Mouse (Mus musculus): ENCODE measurements around the gene Dna2. TPM values are rescaled to one million over a fixed set of nuclear protein-coding genes. Genes with fewer than 3 reads are reported as not detected.
A peak's percentile ranks its signal among the peaks of the same experiment; 100 is the strongest.
"Not testable (repeated sequence)": the region's sequence is repeated elsewhere in the genome, so short reads cannot be mapped to it uniquely, and the experiment has no call there.

Dna2 gene
- polyA plus RNA-seq (2014; fragmentation: Nextera tagmentation; extraction: Ambion mirVana) = 3.2 and 5.8 TPM in 2 replicates

DNA sequence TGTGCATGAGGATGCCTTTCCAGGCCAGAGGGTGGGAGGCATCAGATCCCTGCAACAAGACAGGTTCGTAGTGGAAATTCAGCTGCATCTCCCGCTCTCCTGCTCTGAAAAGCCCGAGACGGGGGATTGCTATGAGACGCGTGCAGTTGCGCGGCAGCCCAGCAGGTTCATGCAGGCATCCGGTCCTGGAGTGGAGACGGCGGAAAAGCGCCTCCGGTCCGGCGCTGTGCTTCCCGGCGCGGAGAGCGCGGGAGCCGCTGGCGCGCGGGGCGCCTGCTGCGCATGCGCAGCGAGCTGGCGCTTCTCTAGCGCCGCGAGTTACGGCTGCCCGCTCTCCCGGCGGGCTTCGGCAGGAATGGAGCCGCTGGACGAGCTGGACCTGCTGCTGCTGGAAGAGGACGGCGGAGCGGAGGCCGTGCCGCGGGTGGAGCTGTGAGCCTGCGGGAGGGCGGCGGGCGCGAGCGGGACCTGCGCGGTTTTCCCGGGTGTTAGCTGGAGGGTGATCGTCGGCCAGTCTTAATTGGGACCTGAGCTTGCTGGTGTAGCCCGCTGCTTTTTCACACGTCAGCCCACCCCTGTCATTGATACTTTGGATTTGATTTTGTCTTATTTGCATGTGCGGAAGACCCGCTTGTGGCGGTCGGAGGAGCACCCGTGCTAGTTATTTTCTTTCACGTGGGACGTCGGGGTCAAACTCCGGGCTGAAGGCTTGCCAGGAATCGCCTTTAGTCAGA is at the start of gene Dna2:
Dna2 (plus strand) TSS at position 289 of the 734 bp plus-strand sequence.
- Histone ChIP-seq H3K36me3 (ENCODE audit: control insufficient read depth, insufficient read depth, low read length) (peaks cover 33% of the 10 kb centered on the region), H3K27me3 (ENCODE audit: control insufficient read depth, insufficient read depth, low read length) (no peaks in the 10 kb centered on the region), H3K4me3 (replicated peaks; ENCODE audit: low read depth, low read length) (peak within 1 kb of the TSS; percentile 65), H3K9me3 (ENCODE audit: control insufficient read depth, low read length) (no peaks in the 10 kb centered on the region), H3K4me1 (ENCODE audit: control insufficient read depth, insufficient read depth, low read length) (no peaks in the 10 kb centered on the region), H3K4me2 (ENCODE audit: low read length) (peak within 1 kb of the TSS; percentile 79), H3K27ac (replicated peaks; ENCODE audit: low read depth, low read length) (peak within 1 kb of the TSS; percentile 84), H3K9ac (replicated peaks; ENCODE audit: low read length) (peak within 1 kb of the TSS; percentile 72)
- peak; percentile 94 for DNase-seq
- peak; percentile 88 for ATAC-seq (ENCODE audit: low FRiP score, low TSS enrichment)
- WGBS = under 1% methylated on average over 68 of the region's 68 CpGs

DNA sequence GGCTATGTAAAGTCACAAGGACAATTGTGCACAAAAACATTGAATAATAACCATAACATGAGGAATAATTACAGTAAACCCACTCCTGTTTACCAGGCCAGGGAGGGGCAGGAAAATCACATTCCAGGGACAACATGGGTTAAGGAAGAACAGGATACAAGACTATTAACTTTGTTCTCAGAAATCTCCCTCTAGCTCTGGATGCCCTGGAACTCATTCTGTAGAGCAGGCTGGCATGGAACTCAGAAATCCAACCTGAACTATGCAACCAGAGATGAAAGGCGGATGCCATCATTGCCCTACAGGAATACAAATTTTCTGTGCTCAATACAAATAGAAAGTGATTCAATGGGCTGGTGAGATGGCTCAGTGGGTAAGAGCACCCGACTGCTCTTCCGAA is 49.4 kb upstream of the Dna2 start:
- no peak for DNase-seq
- Histone ChIP-seq H3K27me3 (ENCODE audit: control insufficient read depth, insufficient read depth, low read length) (no peaks in the 10 kb centered on the region), H3K4me3 (replicated peaks; ENCODE audit: low read depth, low read length) (no peak overlapping the region), H3K9me3 (ENCODE audit: control insufficient read depth, low read length) (no peaks in the 10 kb centered on the region), H3K4me1 (ENCODE audit: control insufficient read depth, insufficient read depth, low read length) (no peaks in the 10 kb centered on the region), H3K9ac (replicated peaks; ENCODE audit: low read length) (no peak overlapping the region), H3K4me2 (ENCODE audit: low read length) (no peak overlapping the region), H3K27ac (replicated peaks; ENCODE audit: low read depth, low read length) (no peak overlapping the region), H3K36me3 (ENCODE audit: control insufficient read depth, insufficient read depth, low read length) (no peaks in the 10 kb centered on the region)
- WGBS = 97% methylated on average over 3 of the region's 3 CpGs
- ATAC-seq (ENCODE audit: low FRiP score, low TSS enrichment) = no peak

DNA sequence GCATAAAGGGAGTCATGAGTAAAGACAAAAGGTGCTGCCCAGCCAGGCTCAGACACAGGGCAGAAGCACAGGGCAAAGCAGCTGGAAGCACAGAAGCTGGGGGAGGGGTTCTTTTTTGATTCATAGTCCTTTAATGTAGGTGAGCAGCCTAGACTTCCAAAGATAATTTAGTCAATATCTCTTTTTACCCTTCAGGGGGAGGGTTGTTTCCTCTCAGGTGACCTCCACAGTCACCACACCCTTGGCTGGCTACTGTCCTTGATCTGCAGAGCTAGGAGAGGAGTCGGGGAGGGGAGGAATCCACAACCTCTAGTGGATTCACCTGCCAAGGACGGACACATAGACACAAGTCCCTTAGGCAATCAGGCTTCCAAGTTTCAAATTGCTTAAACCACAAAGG is 48.8 kb upstream of the Dna2 start:
- no peaks in the 10 kb centered on the region for H3K9me3 ChIP-seq (ENCODE audit: control insufficient read depth, low read length)
- no peak overlapping the region for H3K9ac ChIP-seq (replicated peaks; ENCODE audit: low read length)
- H3K4me1 ChIP-seq (ENCODE audit: control insufficient read depth, insufficient read depth, low read length) = no peaks in the 10 kb centered on the region
- H3K4me3 ChIP-seq (replicated peaks; ENCODE audit: low read depth, low read length) = no peak overlapping the region
- DNase-seq (no peak), ATAC-seq (ENCODE audit: low FRiP score, low TSS enrichment) (no peak)
- H3K4me2 ChIP-seq (ENCODE audit: low read length) = no peak overlapping the region
- no peak overlapping the region for H3K27ac ChIP-seq (replicated peaks; ENCODE audit: low read depth, low read length)
- no peaks in the 10 kb centered on the region for H3K36me3 ChIP-seq (ENCODE audit: control insufficient read depth, insufficient read depth, low read length)
- H3K27me3 ChIP-seq (ENCODE audit: control insufficient read depth, insufficient read depth, low read length) = no peaks in the 10 kb centered on the region
- WGBS = 76% methylated on average over 2 of the region's 2 CpGs

DNA sequence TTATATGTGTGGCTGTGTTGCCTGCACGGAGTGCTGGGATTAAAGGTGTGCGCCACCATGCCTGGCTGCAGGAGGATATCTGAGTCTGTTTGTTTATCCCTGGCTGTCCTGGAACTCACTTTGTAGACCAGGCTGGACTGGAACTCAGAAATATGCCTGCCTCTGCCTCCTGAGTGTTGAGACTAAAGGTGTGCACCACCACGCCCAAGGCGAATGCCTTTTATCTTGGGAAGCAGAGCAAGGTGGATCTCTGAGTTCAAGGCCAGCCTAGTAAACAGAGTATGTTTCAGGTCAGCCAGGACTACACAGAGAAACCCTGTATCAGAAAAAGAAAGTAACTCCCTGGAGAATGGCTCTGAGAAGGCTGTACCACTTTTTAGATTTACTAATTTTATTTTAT is 46.7 kb upstream of the Dna2 start:
- no peak for ATAC-seq (ENCODE audit: low FRiP score, low TSS enrichment)
- 99% methylated on average over 4 of the region's 4 CpGs for WGBS
- no peaks in the 10 kb centered on the region for H3K36me3 ChIP-seq (ENCODE audit: control insufficient read depth, insufficient read depth, low read length)
- no peak overlapping the region for H3K27ac ChIP-seq (replicated peaks; ENCODE audit: low read depth, low read length)
- no peak overlapping the region for H3K9ac ChIP-seq (replicated peaks; ENCODE audit: low read length)
- H3K9me3 ChIP-seq (ENCODE audit: control insufficient read depth, low read length) = no peaks in the 10 kb centered on the region
- H3K4me3 ChIP-seq (replicated peaks; ENCODE audit: low read depth, low read length) = no peak overlapping the region
- no peaks in the 10 kb centered on the region for H3K4me1 ChIP-seq (ENCODE audit: control insufficient read depth, insufficient read depth, low read length)
- H3K4me2 ChIP-seq (ENCODE audit: low read length) = no peak overlapping the region
- no peak for DNase-seq
- no peaks in the 10 kb centered on the region for H3K27me3 ChIP-seq (ENCODE audit: control insufficient read depth, insufficient read depth, low read length)

DNA sequence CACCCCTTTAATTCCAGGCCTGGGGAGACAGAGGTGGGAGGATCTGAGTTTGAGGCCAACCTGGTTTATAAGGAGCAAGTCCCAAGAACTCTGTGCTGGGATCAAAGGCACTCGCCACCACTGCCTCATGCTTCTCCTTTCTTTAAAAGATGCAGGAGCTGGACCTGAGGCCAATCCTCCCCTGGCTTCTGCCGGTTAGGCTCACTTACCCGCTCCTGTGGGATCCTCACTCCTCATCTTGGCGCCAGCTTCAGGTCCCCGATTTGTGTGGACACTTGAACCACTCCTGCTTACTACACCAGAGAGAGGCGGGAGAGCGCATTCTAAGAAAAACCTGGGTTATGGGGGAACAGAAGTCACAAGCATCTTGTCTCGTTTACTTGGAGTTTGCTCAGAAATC is 45.0 kb upstream of the Dna2 start:
- Histone ChIP-seq H3K27me3 (ENCODE audit: control insufficient read depth, insufficient read depth, low read length) (no peaks in the 10 kb centered on the region), H3K4me1 (ENCODE audit: control insufficient read depth, insufficient read depth, low read length) (no peaks in the 10 kb centered on the region), H3K27ac (replicated peaks; ENCODE audit: low read depth, low read length) (no peak overlapping the region), H3K36me3 (ENCODE audit: control insufficient read depth, insufficient read depth, low read length) (no peaks in the 10 kb centered on the region), H3K4me2 (ENCODE audit: low read length) (no peak overlapping the region), H3K9ac (replicated peaks; ENCODE audit: low read length) (no peak overlapping the region), H3K4me3 (replicated peaks; ENCODE audit: low read depth, low read length) (no peak overlapping the region), H3K9me3 (ENCODE audit: control insufficient read depth, low read length) (no peaks in the 10 kb centered on the region)
- ATAC-seq (ENCODE audit: low FRiP score, low TSS enrichment) (no peak), DNase-seq (no peak)
- WGBS = 43% methylated on average over 8 of the region's 8 CpGs

DNA sequence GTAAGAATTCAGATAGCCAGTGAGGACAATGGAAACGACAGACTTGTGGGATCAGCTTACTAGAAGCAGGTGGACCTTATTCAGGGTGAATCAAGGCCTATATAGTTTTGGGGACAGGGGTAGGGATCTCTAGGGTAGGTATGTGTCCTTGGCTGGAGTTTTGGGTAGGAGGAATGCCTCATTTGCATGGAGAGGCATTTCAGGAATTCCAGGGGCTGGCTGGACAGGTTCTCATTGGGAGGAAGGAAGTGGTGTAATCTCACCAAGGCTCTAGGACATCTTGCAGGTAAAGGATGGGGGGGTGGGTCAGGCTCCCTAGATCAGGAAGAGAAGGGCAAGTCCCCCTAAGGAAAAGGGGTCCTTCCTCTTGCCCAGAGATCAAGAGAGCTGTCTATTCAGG is 44.0 kb upstream of the Dna2 start:
- Histone ChIP-seq H3K9ac (replicated peaks; ENCODE audit: low read length) (no peak overlapping the region), H3K4me3 (replicated peaks; ENCODE audit: low read depth, low read length) (no peak overlapping the region), H3K4me1 (ENCODE audit: control insufficient read depth, insufficient read depth, low read length) (no peaks in the 10 kb centered on the region), H3K36me3 (ENCODE audit: control insufficient read depth, insufficient read depth, low read length) (no peaks in the 10 kb centered on the region), H3K27ac (replicated peaks; ENCODE audit: low read depth, low read length) (no peak overlapping the region), H3K27me3 (ENCODE audit: control insufficient read depth, insufficient read depth, low read length) (no peaks in the 10 kb centered on the region), H3K9me3 (ENCODE audit: control insufficient read depth, low read length) (no peaks in the 10 kb centered on the region), H3K4me2 (ENCODE audit: low read length) (no peak overlapping the region)
- DNase-seq = no peak
- ATAC-seq (ENCODE audit: low FRiP score, low TSS enrichment) = no peak
- 73% methylated on average over 1 of the region's 1 CpGs for WGBS

DNA sequence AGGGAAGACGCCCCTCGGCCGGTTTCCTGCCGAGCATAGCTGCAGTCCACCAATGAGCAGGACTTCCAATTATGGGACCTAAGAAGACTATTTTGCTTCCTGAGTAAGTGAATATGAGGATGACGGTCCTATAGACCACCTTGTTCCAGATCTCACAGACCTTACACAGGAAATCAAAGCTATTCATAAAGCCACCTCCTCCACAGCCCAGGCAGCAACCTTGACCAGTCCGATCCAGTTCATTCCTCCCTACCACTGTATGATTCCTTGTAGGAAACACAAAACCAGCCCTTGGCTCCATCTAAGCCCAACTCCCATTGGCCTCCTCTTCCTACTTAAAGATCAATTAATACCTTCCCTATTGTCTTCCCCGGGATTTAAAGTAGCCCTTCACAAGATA is 40.5 kb upstream of the Dna2 start:
- H3K4me3 ChIP-seq (replicated peaks; ENCODE audit: low read depth, low read length) = no peak overlapping the region
- no peaks in the 10 kb centered on the region for H3K9me3 ChIP-seq (ENCODE audit: control insufficient read depth, low read length)
- 93% methylated on average over 7 of the region's 7 CpGs for WGBS
- no peak overlapping the region for H3K27ac ChIP-seq (replicated peaks; ENCODE audit: low read depth, low read length)
- DNase-seq (no peak), ATAC-seq (ENCODE audit: low FRiP score, low TSS enrichment) (no peak)
- no peak overlapping the region for H3K9ac ChIP-seq (replicated peaks; ENCODE audit: low read length)
- no peaks in the 10 kb centered on the region for H3K36me3 ChIP-seq (ENCODE audit: control insufficient read depth, insufficient read depth, low read length)
- no peaks in the 10 kb centered on the region for H3K4me1 ChIP-seq (ENCODE audit: control insufficient read depth, insufficient read depth, low read length)
- H3K27me3 ChIP-seq (ENCODE audit: control insufficient read depth, insufficient read depth, low read length) = no peaks in the 10 kb centered on the region
- no peak overlapping the region for H3K4me2 ChIP-seq (ENCODE audit: low read length)

DNA sequence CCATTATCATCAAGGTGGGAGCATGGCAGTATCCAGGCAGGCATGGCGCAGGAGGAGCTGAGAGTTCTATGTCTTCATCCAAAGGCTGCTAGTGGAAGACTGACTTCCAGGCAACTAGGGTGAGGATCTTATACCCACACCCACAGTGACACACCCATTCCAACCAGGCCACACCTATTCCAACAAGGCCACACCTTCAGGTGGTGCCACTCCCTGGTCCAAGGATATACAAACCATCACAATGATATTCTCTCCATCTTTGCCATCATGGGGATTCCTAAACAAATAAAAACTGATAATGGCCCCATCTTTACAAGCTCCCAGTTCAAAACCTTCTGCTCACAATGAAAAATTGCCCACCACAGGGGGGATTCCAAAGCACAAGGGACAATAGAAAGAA is 37.9 kb upstream of the Dna2 start, which contains the start of gene Tet1:
Tet1 (minus strand) TSS at position 101 of the 400 bp plus-strand sequence.
- not testable (repeated sequence) for DNase-seq; H3K4me3 ChIP-seq (replicated peaks; ENCODE audit: low read depth, low read length); H3K9ac ChIP-seq (replicated peaks; ENCODE audit: low read length); H3K27ac ChIP-seq (replicated peaks; ENCODE audit: low read depth, low read length); H3K9me3 ChIP-seq (ENCODE audit: control insufficient read depth, low read length); H3K4me1 ChIP-seq (ENCODE audit: control insufficient read depth, insufficient read depth, low read length); H3K36me3 ChIP-seq (ENCODE audit: control insufficient read depth, insufficient read depth, low read length); H3K4me2 ChIP-seq (ENCODE audit: low read length); ATAC-seq (ENCODE audit: low FRiP score, low TSS enrichment); H3K27me3 ChIP-seq (ENCODE audit: control insufficient read depth, insufficient read depth, low read length)
- no CpG with 5 or more reads among the region's 1 CpGs for WGBS

DNA sequence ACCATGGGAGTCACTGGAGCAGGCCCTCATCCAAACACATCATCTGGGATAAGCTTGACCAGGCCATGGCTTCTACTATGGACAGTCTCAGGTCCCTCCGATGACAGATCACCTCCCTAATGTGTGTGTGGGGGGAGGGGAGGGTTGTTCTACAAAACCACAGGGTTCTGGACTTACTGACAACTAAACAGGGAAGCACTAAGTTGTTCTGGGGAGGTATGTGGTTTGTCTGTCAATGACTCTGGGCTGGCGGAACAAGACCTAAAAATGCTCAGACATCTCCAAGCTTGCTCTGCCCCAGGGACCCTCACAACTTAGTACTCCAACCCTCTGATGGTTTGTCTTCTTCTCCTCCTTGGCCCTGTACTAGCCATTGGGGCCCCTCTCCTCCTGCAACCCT is 35.7 kb upstream of the Dna2 start:
- Histone ChIP-seq H3K36me3 (ENCODE audit: control insufficient read depth, insufficient read depth, low read length) (no peaks in the 10 kb centered on the region), H3K4me3 (replicated peaks; ENCODE audit: low read depth, low read length) (no peak overlapping the region), H3K4me1 (ENCODE audit: control insufficient read depth, insufficient read depth, low read length) (no peaks in the 10 kb centered on the region), H3K27me3 (ENCODE audit: control insufficient read depth, insufficient read depth, low read length) (no peaks in the 10 kb centered on the region), H3K4me2 (ENCODE audit: low read length) (no peak overlapping the region), H3K27ac (replicated peaks; ENCODE audit: low read depth, low read length) (no peak overlapping the region), H3K9me3 (ENCODE audit: control insufficient read depth, low read length) (no peaks in the 10 kb centered on the region), H3K9ac (replicated peaks; ENCODE audit: low read length) (no peak overlapping the region)
- 98% methylated on average over 2 of the region's 2 CpGs for WGBS
- no peak for ATAC-seq (ENCODE audit: low FRiP score, low TSS enrichment)
- DNase-seq = no peak

All from midbrain, embryonic 14.5 days (tissue).